Mouse (Mus musculus) MEL (cell line): ENCODE results near the gene Gm498.

Source experiments
- CTCF ChIP-seq, 3 experiments: IDR thresholded peaks in 2 of 3; conservative IDR thresholded peaks in 1 of 3; 2 replicates each; pipeline ENCODE4 v1.5.1; 2011 to 2012; ENCODE audit warnings: low read length in 3 of 3, low read depth in 2 of 3, mild to moderate bottlenecking in 2 of 3, improper control_type of control experiment in 1 of 3, inconsistent platforms in 1 of 3, mixed read lengths in 1 of 3, moderate library complexity in 1 of 3; ENCODE audit not compliant: control insufficient read depth in 1 of 3, insufficient read depth in 1 of 3, poor library complexity in 1 of 3, severe bottlenecking in 1 of 3
- E2F4 ChIP-seq: IDR thresholded peaks from 2 replicates; pipeline ENCODE4 v1.6.1; 2011; ENCODE audit warnings: low read depth, low read length, improper control_type of control experiment, borderline replicate concordance
- EP300 ChIP-seq, 2 experiments: IDR thresholded peaks; 2 replicates each; pipeline ENCODE4 v1.6.1; 2011; ENCODE audit warnings: improper control_type of control experiment in 2 of 2, low read length in 2 of 2, low read depth in 1 of 2, mild to moderate bottlenecking in 1 of 2
- NELFE ChIP-seq: IDR thresholded peaks from 2 replicates; pipeline ENCODE4 v1.6.1; 2011; ENCODE audit warnings: low read depth, low read length, improper control_type of control experiment

DNA sequence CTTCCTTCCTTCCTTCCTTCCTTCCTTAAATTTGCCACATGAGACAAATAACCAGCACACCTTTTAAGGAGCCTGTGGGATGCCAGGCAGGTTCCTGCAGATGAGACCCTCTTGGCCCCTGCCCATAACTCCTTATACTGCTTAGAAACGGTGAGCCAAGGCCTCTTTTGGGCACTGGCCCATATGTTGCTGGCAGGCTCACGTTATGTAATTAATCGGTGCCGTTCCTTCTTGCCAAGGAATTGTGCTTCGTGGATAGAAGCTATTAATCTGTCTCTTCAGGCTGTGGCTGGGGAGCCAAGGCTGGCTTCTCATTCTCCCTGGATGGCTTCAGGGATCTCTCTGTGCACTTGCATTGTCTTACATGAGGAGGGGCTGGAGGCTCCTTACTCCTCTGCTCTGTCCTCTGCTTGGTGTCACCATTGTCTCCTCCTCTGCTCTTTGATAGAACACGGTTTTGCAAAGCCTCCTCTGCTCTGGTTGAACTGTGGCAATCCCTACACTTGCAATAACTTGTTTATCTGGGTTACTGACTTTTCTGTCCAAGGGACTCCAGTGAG is 77.9 kb downstream of the Gm498 start:
- TF ChIP-seq CTCF (IDR thresholded peaks at IDR 0.05 in 2 of 3, conservative IDR thresholded peaks at IDR 0.05 in 1 of 3; ENCODE audit: control insufficient read depth in 1 of 3, insufficient read depth in 1 of 3, low read depth in 2 of 3, low read length in 3 of 3, poor library complexity in 1 of 3, severe bottlenecking in 1 of 3) (no peak), NELFE (no peak), E2F4 (no peak), EP300 (IDR thresholded peaks at IDR 0.05; ENCODE audit: low read depth in 1 of 2, low read length in 2 of 2) (no peak)
